Mouse (Mus musculus) layer of hippocampus, adult 2 months (tissue): ENCODE measurements around the gene Gm20683. TPM values are rescaled to one million over a fixed set of nuclear protein-coding genes. Genes with fewer than 3 reads are reported as not detected.

Experiments used
- DNase-seq, 2 experiments: peaks; one replicate each; pipeline ENCODE4 v3.0.0; 2022; ENCODE audit warnings: low spot score in 2 of 2
- H3K27ac ChIP-seq: fragments of 200-600 bp; 2 replicates; pipeline ENCODE4 v1.8.1; 2022
- H3K4me3 ChIP-seq: fragments of 200-600 bp; 2 replicates; pipeline ENCODE4 v1.8.1; 2022; ENCODE audit warnings: mild to moderate bottlenecking
- CTCF ChIP-seq: fragments of 200-600 bp; conservative IDR thresholded peaks from 2 replicates; pipeline ENCODE4 v1.8.1; 2022; ENCODE audit warnings: antibody characterized with exemption, mild to moderate bottlenecking, moderate library complexity
- microRNA-seq, 2 experiments: library from miRNA; unstranded; fragments of <30 nt; microRNA quantifications; one replicate each; pipeline ENCODE4 v1.2.0; 2021
- total RNA-seq, 2 experiments: library from RNA; stranded (reverse); gene quantifications; 2 replicates each; pipeline ENCODE4 v1.2.3; 2021

Gene Gm20683
- total RNA-seq, 2 experiments from 2014 or later, result 30.0 to 33.9 TPM

- peak overlapping the region; percentile 88 for H3K4me3 ChIP-seq
- no peak for TF ChIP-seq CTCF
- peak overlapping the region; percentile 95 for H3K27ac ChIP-seq
- peak; percentile 87 to 89 for DNase-seq
Observed at GRCm38 (mm10) chr17:25791843-25792527, 49.6 kb downstream of the Gm20683 start.

- H3K4me3 ChIP-seq, result peak overlapping the region; percentile 88
- no peak for DNase-seq
- TF ChIP-seq CTCF, result peak; percentile 33
- peak overlapping the region; percentile 95 for H3K27ac ChIP-seq
Observed at GRCm38 (mm10) chr17:25791320-25791842, 50.2 kb downstream of the Gm20683 start.

DNA sequence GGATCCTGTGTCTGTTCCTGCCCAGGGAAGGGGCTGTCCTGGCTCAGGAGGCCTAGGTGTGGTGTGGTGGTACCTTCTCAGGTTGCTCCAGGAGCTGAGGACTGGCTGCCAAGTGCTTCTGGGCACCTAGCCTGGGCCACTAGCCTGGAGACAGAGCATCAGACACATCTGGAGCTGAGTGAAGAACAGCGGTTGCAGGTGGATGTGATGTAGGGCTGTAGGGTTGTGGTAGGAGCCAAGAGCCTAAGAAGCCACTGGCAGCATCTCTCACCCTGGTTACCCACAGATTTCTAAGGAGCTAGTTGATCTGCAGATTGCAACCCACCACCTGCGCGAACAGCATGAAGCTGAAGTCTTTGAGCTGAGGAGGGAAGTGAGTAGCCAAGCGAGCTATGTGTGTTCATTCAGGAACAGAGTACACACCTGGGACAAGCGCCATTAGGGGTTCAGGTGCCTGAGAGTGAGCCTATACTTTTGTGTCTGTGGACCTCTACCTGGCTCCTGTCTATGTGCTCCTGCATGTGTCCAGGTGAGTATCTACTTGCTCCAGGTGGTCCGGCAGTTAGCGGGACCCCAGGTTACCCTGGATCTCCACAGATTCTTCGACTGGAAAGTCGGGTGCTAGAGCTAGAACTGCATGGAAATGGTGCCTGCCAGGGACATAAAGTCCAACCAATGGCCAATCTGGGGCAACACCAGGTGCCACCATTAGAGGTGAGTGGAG, 54.6 kb downstream of the Gm20683 start:
- H3K4me3 ChIP-seq, result no peak overlapping the region
- no peak for TF ChIP-seq CTCF
- H3K27ac ChIP-seq, result no peak overlapping the region
- no peak for DNase-seq

DNA sequence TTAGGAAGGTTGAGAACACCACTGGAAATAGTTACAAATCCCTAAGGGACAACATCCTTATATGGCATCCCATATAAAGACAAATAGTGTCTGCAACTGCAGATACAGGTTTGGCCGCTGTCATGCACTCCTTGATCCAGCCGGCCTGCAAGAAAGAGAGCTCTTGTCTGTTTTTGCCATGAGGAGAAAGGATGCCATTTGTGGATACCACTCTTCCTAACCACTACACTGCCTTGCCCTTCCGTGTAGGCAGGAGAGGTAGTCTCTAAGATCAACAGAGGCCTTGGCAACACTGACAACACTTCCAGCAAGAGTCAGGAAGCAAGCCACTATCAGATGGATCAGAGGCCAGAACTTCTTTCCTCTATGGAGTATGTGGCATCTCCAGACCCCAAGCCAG, 55.3 kb downstream of the Gm20683 start, which contains the start of gene Ccdc78:
Gene Ccdc78, plus strand, starts transcription at position 301 of the 400 bp plus-strand sequence.
- no peak for DNase-seq
- Histone ChIP-seq H3K4me3 (peak within 1 kb of the TSS; percentile 65), H3K27ac (peak within 1 kb of the TSS; percentile 90)
- TF ChIP-seq CTCF, result no peak

- DNase-seq, result peak; percentile 94 to 96
- Histone ChIP-seq H3K27ac (peak within 1 kb of the TSS; percentile 90), H3K4me3 (peak within 1 kb of the TSS; percentile 65)
- peak; percentile 19; the same call in 1 of the 2 replicates for TF ChIP-seq CTCF
Observed at GRCm38 (mm10) chr17:25785281-25785745, 56.2 kb downstream of the Gm20683 start, which contains the start of gene Haghl. Gene Haghl (minus strand): TSS chr17:25785673.

Small RNAs within 50 kb of the gene (microRNA-seq; reads per million reads assigned to microRNA genes)
- gene Mir3082, result 1.8 to 3.2 reads per million in 2 experiments

Other genes with a start within 250 kb of the Gm20683 start
- 100 to 1,000 TPM; 106 to 122 TPM for gene Gng13, start 124.6 kb downstream of the Gm20683 start, total RNA-seq
- gene Chtf18, start 114.3 kb downstream of the Gm20683 start, total RNA-seq, result 1 to 10 TPM; 1.2 to 1.8 TPM
- 10 to 100 TPM; 54.5 to 56.9 TPM for gene Rpusd1, start 114.1 kb downstream of the Gm20683 start, total RNA-seq
- gene Mslnl, start 105.7 kb downstream of the Gm20683 start, total RNA-seq, result not detected
- under 1 TPM; 0.51 to 0.69 TPM for gene Msln, start 87.4 kb downstream of the Gm20683 start, total RNA-seq
- gene Narfl, start 68.0 kb downstream of the Gm20683 start, total RNA-seq, result 10 to 100 TPM; 37.4 to 39.8 TPM
- gene Haghl, start 56.1 kb downstream of the Gm20683 start, total RNA-seq, result 100 to 1,000 TPM; 116 to 117 TPM
- gene Ccdc78, start 55.2 kb downstream of the Gm20683 start, total RNA-seq, result under 1 TPM; 0.49 to 0.51 TPM
- 10 to 100 TPM; 83.0 to 89.3 TPM for gene Fam173a, start 48.9 kb downstream of the Gm20683 start, total RNA-seq
- 1 to 10 TPM; 1.4 to 1.9 TPM for gene AC134908.4, start 46.1 kb downstream of the Gm20683 start, total RNA-seq
- gene Metrn, start 44.6 kb downstream of the Gm20683 start, total RNA-seq, result 10 to 100 TPM; 76.9 to 80.3 TPM
- 100 to 1,000 TPM; 680 to 699 TPM for gene Fbxl16, start 32.7 kb downstream of the Gm20683 start, total RNA-seq
- 10 to 100 TPM; 27.9 to 28.9 TPM for gene Wdr24, start 18.1 kb downstream of the Gm20683 start, total RNA-seq
- gene Jmjd8, start 12.9 kb downstream of the Gm20683 start, total RNA-seq, result 10 to 100 TPM; 58.0 to 61.1 TPM
- 100 to 1,000 TPM; 164 to 175 TPM for gene Stub1, start 8.4 kb downstream of the Gm20683 start, total RNA-seq
- gene Rhbdl1, start 4.5 kb downstream of the Gm20683 start, total RNA-seq, result 10 to 100 TPM; 43.0 to 44.8 TPM
- gene Rhot2, start 3.1 kb upstream of the Gm20683 start, total RNA-seq, result 100 to 1,000 TPM in 1 of 2 experiments, 10 to 100 TPM in 1; 95.9 to 107 TPM
- 10 to 100 TPM; 21.7 to 24.6 TPM for gene Wdr90, start 19.7 kb upstream of the Gm20683 start, total RNA-seq
- gene Mcrip2, start 27.0 kb upstream of the Gm20683 start, total RNA-seq, result 10 to 100 TPM; 20.9 to 21.6 TPM
- gene Mettl26, start 33.3 kb upstream of the Gm20683 start, total RNA-seq, result 10 to 100 TPM; 39.0 to 39.9 TPM
- gene Wfikkn1, start 39.1 kb upstream of the Gm20683 start, total RNA-seq, result 1 to 10 TPM; 1.7 to 2.8 TPM
- gene Rab40c, start 78.0 kb upstream of the Gm20683 start, total RNA-seq, result 10 to 100 TPM; 50.1 to 51.1 TPM
- 100 to 1,000 TPM; 120 TPM for gene Pigq, start 103.2 kb upstream of the Gm20683 start, total RNA-seq
- gene Nhlrc4, start 103.2 kb upstream of the Gm20683 start, total RNA-seq, result 1 to 10 TPM; 1.3 to 1.5 TPM
- gene A930017K11Rik, start 110.8 kb upstream of the Gm20683 start, total RNA-seq, result under 1 TPM; 0.41 to 0.64 TPM
- gene Capn15, start 144.0 kb upstream of the Gm20683 start, total RNA-seq, result 10 to 100 TPM; 53.6 to 58.8 TPM
- 100 to 1,000 TPM; 108 to 115 TPM for gene Rab11fip3, start 227.8 kb upstream of the Gm20683 start, total RNA-seq
- 10 to 100 TPM; 26.7 to 28.9 TPM for gene Decr2, start 248.6 kb upstream of the Gm20683 start, total RNA-seq